Mouse (Mus musculus): Measurements from ENCODE around the gene Samsn1.

The Samsn1 gene

DNA sequence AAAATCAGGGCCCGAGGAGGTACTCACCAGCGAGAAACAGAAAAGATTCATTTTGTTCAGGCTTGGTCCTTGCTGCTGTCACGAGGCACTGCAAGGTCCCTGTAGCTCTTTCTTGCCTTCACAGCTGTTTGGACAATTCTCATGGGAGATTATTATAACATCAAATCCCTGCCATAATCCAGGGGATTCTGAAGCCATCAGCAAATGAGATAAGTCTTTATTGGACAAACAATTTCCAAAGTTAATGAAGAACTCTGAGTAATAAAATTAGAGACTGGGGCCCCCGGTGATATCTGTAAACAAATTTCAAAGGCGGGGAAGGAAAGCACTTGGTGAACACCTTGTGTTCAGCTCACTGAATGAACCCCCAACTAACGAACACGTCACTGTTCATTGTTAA is at the start of gene Samsn1:
Gene Samsn1, minus strand, starts transcription at position 101 of the 400 bp plus-strand sequence.
- no peak for DNase-seq (ENCODE audit: low read depth, low spot score)

GRCm38 (mm10) chr16:76066082-76066635 is 44.1 kb upstream of the Samsn1 start:
- DNase-seq (ENCODE audit: low read depth, low spot score), result no peak

DNA sequence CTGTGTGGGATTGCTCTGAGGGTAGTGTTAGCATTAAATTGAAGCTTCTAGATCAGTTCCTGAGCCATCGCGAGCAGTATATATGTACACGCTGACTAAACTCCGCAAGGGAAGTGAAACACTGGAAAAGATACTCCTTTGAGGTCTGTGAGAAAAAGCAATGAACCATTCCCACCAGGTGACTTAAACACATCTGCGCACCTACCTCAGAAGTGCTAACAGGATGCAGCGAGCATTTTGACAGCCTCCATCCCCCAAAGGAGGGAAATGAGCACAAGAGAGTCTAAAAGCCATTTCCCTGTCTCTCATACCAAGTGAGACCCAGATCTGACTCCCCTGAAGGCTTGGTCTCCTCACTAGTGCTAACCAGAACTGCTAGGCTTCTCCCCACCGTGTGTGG is 32.9 kb upstream of the Samsn1 start:
- no peak for DNase-seq (ENCODE audit: low read depth, low spot score)

GRCm38 (mm10) chr16:76054079-76054478 is 32.0 kb upstream of the Samsn1 start:
- no peak for DNase-seq (ENCODE audit: low read depth, low spot score)

DNA sequence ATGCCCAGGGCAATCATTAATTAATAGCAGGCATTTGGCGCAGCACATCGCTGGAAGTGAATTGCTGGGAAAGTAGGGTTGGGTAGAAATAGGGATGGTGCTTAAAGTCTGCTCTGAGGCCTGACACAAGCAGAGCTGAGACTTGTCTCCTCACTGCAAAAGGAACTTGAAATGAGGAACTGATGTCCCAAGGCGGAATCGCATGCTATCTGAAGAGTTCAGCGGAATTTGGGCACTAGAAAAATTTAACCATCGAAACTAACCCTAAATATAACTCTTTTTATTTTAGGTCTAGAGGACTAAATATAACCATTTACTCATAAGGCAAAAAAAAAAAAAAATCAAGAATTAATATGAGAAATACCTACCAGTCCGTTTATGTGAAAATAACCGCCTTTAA is 31.5 kb upstream of the Samsn1 start:
- no peak for DNase-seq (ENCODE audit: low read depth, low spot score)

DNA sequence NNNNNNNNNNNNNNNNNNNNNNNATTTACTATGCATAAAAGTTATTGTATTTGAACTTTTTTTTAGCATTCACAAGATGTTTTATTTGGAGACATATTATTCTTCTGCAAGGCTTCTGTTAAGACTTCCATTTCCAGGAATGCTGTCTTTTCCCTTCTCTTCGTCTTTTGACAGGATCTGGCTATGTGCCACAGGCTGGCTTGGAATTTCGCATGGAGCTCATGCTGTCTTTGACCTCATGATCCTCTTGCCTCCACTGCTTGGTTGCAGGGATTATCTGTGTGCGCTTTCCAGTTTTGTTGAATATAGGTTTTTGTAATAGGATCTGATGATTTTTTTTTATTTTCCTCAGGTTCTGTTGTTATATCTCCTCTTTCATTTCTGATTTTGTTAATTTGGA is 25.0 kb upstream of the Samsn1 start:
- no peak for DNase-seq (ENCODE audit: low read depth, low spot score)

DNA sequence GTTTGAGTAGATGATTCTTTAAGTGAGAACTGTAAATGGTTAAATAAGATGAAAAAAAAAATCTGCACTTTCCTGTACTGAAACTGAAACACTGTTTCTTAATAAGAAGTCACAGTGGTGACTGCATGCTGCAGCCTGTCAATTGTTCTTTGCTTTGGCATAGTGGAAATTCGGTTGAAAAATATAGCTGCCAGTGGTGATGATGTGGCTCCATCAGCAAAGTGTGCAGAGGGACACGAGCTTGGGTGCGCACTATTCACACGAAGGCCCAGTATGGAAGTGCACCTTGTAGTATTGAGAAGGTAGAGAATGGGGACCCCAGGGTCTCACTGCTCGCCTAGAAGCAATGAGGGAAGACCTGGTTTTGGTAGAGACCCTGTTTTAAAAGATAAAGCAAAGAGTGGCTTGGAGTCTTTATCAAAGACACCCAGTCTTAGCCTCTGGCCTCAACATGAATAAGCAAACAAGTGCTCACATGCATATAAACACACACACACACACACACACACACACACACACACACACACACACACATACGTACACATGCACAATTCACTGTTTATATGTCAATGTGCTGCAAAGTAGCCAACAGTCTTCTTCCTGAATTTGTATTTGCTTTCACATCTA is 18.4 kb upstream of the Samsn1 start:
- DNase-seq (ENCODE audit: low read depth, low spot score), result no peak

- no peak for DNase-seq (ENCODE audit: low read depth, low spot score)
Observed at GRCm38 (mm10) chr16:76019164-76019563, 2.9 kb downstream of the Samsn1 start.

GRCm38 (mm10) chr16:76003812-76004389 is 18.2 kb downstream of the Samsn1 start:
- DNase-seq (ENCODE audit: low read depth, low spot score), result no peak

DNA sequence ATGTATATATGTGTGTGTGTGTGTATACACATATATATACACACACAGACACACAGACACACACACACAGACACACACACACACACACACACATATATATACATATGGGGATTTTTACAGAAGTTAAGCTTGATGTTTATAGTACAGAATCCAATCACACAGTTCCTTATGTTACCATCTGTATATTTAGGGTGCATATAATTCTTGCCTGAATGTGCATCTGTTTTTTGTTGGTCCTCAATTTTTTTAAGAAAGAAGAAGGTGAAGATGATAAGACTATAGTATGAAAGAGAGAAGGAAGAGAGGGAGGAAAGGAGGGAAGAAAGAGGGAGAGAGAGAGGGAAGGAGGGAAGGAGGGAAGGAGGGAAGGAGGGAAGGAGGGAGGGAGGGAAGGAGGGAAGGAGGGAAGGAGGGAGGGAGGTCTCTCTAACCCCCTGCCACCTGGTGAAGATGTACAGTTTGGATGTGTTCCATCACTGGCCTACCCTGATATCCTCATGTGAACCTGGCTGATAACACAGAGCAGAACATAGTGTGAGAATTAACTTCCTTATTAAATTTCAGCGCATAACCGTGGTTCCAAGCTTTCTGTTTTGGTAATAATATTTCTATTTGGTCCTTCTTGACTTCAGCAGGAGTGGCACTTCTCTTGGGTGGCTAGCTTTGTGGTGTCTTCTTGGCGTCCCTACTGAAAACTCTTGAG is 19.1 kb downstream of the Samsn1 start:
- no peak for DNase-seq (ENCODE audit: low read depth, low spot score)

GRCm38 (mm10) chr16:76002287-76002686 is 19.8 kb downstream of the Samsn1 start:
- DNase-seq (ENCODE audit: low read depth, low spot score), result no peak

GRCm38 (mm10) chr16:76001788-76002187 is 20.3 kb downstream of the Samsn1 start:
- no peak for DNase-seq (ENCODE audit: low read depth, low spot score)

DNA sequence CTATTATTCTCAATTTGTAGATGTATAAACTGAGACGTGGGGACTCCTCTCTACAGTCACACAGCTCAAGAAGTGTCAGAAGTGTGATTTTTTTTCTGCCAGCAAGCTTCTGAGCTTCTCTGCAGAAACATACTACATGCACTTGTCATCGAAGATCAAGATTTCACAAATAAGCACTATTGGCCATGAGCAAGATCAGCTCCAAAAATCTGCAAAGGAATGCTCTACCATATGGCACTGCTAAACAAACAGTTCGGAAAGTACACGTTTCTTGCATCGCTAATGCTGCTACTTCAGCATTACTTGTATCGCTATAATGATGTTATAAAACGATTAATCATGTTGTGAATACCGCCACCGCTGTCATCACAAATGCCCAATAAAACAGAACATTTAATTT is 22.0 kb downstream of the Samsn1 start:
- DNase-seq (ENCODE audit: low read depth, low spot score), result no peak

- no peak for DNase-seq (ENCODE audit: low read depth, low spot score)
Observed at GRCm38 (mm10) chr16:75990173-75990572, 31.9 kb downstream of the Samsn1 start.

DNA sequence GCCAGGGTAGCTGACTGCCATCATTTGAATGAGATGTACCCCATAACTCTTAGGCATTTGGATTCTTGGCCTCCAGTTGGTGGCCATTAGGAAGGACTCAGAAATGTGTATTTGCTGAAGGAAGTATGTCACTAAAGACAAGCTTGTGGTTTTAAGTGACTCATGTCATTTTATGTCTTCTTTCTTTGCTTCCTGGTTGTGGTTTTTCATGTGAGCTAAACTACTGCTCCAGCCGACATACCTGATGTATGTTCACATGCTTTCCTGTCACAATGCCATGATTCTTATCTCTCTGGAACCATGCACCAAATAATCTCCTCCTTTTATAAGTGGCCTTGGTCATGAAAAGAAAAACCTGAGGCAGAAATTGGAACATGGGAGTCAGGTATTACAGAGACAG is 38.2 kb downstream of the Samsn1 start:
- DNase-seq (ENCODE audit: low read depth, low spot score), result no peak

DNA sequence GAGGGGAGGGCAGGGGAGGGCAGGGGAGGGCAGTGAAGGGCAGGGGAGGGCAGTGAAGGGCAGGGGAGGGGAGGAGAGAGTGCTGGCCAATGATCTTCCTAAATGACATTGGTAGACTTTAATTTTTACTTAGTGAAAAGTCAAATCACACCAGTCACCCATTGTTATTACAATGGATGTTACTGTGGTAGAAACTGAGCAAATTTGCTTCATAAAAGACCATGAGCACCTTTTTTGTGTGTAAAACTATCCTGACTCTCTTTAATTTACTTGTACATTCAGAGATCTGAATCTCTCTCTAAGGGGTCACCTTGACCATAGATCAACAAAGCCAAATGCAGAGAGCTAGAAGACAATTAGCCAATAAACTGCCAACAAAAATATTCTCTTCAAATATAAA is 42.7 kb downstream of the Samsn1 start:
- no peak for DNase-seq (ENCODE audit: low read depth, low spot score)

DNA sequence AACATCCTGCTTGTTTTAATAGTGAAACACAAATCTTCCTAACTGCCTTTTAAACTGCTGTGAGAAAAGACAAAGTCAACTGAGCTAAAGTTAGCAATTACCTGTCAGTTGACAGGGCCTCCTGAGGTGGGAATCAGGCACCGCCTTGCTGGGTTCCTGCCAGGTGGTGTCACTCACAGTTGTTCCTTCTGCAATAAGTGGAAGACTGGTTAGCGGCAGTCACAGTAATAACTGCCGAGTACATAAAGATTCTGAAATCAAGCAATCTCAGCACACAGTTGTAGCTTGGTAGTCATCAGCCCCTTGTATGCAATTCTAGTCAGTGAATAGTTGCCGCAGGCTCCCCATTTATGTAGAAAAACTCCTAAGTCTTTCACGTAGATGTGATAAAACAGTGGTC is 44.3 kb downstream of the Samsn1 start:
- DNase-seq (ENCODE audit: low read depth, low spot score), result no peak

GRCm38 (mm10) chr16:75975682-75976332 is 46.3 kb downstream of the Samsn1 start:
- no peak for DNase-seq (ENCODE audit: low read depth, low spot score)

- DNase-seq (ENCODE audit: low read depth, low spot score), result no peak
Observed at GRCm38 (mm10) chr16:75970266-75970998, 51.6 kb downstream of the Samsn1 start.

DNA sequence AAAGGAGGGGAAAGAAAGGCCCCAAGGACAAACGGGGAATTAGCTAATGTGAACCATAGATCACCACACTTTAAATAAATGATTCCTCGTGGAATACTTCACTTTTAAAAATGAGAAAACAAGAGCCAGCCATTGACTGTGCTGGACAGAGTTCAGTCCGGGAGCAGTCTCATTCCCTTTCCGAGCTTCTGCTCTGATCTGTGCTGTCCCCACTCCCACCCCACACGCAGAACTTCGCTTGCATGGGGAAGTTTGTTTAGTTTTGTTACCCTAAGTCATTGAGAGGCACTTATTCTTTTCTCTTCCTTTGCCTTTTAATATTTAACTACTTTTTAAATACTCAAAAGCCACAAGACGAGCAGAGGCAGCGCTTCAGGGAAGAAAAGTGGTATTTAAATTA is 60.1 kb downstream of the Samsn1 start:
- no peak for DNase-seq (ENCODE audit: low read depth, low spot score)

DNA sequence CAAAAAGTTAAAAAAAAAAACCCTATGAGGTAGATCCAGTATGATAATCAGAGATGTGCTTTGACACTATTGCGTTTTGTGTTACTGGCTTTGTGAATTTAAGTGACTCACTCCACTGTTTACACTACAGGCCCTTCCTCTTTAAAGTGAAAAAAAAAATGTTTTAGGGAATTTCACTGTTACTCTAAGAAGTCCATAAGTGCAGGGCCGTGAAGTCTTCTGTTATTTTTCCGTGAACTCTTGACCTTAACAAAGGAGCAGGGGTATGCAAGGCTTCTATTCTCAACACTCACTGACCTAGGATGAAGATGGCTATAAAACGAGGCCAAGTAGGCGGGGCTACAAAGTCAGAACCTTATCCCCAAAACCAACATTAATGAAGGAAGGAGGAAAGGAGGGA is 60.6 kb downstream of the Samsn1 start:
- DNase-seq (ENCODE audit: low read depth, low spot score), result no peak

- no peak for DNase-seq (ENCODE audit: low read depth, low spot score)
Observed at GRCm38 (mm10) chr16:75961036-75961435, 61.0 kb downstream of the Samsn1 start.

Data from retina, adult 2 months (tissue).